Mouse (Mus musculus) right cerebral cortex, postnatal 10 days (tissue): ENCODE data around the gene Gm20825.
"Not testable (repeated sequence)": the region's sequence is repeated elsewhere in the genome, so short reads cannot be mapped to it uniquely, and the experiment has no call there.

Experiments
- DNase-seq, 2 experiments: peaks; one replicate each; pipeline ENCODE4 v3.0.0; 2021; ENCODE audit warnings: low spot score in 2 of 2

Gm20825 gene

DNA sequence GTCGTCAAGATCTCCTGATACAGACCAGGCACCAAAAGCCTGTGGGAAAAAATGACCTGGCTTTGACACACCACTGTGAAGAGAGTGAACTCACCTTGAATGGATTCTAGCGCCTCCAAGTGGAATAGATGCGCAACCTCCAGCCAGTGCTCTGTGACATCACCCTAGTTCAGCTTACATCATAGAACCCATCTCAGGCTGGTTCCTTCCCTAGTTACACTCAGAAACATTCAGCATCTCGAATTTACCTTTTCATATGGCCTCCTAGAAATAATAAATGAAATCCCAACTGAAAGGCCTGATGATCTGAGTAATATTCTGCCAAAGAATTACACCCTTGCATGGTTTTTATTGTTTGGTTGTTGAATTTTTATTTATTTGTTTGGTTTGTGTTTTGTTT is at the start of gene Gm20825:
Gm20825 (minus strand) TSS at position 101 of the 400 bp plus-strand sequence.
- not testable (repeated sequence) for DNase-seq
